Mouse (Mus musculus) left cerebral cortex, adult 8-10 months (tissue): ENCODE measurements around the gene Nhlrc1. TPM values are rescaled to one million over a fixed set of nuclear protein-coding genes. Genes with fewer than 3 reads are reported as not detected.
A peak's percentile ranks its signal among the peaks of the same experiment; 100 is the strongest.

Experiments
- DNase-seq, 2 experiments: peaks; one replicate each; pipeline ENCODE4 v3.0.0; 2022; ENCODE audit warnings: low spot score in 2 of 2
- total RNA-seq, 4 experiments: library from RNA; stranded (reverse); gene quantifications; 2 replicates each; pipeline ENCODE4 v1.2.4; 2022

Nhlrc1 gene
- total RNA-seq, result 10 to 100 TPM; 15.9 to 17.9 (median 17.3) TPM

GRCm38 (mm10) chr13:47014334-47015194 is at the start of gene Nhlrc1:
Gene Nhlrc1, minus strand, starts transcription at chr13:47014850.
- peak; percentile 72 to 76 for DNase-seq

GRCm38 (mm10) chr13:47063985-47064760 is 49.5 kb upstream of the Nhlrc1 start:
- DNase-seq, result no peak

GRCm38 (mm10) chr13:47062756-47063155 is 48.1 kb upstream of the Nhlrc1 start:
- no peak for DNase-seq

- DNase-seq, result no peak
These were observed 42.1 kb upstream of the Nhlrc1 start for GRCm38 (mm10) chr13:47056781-47057180.

GRCm38 (mm10) chr13:47056126-47056525 is 41.5 kb upstream of the Nhlrc1 start:
- peak in 1 of 2 experiments; percentile 82 for DNase-seq

- DNase-seq, result no peak
These were observed 39.3 kb upstream of the Nhlrc1 start for GRCm38 (mm10) chr13:47053971-47054370.

- no peak for DNase-seq
These were observed 35.4 kb upstream of the Nhlrc1 start for GRCm38 (mm10) chr13:47050009-47050408.

GRCm38 (mm10) chr13:47047996-47048395 is 33.3 kb upstream of the Nhlrc1 start:
- DNase-seq, result no peak

- peak in 1 of 2 experiments; percentile 13 for DNase-seq
These were observed 29.9 kb upstream of the Nhlrc1 start, which contains the start of gene Tpmt for GRCm38 (mm10) chr13:47044617-47044947. Gene Tpmt, minus strand, starts transcription at chr13:47044737.

GRCm38 (mm10) chr13:47043833-47044616 is 29.4 kb upstream of the Nhlrc1 start:
- DNase-seq, result no peak

- DNase-seq, result peak; percentile 91 to 97
These were observed 28.5 kb upstream of the Nhlrc1 start, which contains the start of gene Kdm1b for GRCm38 (mm10) chr13:47043030-47043680. Gene Kdm1b, plus strand, starts transcription at chr13:47043499.

GRCm38 (mm10) chr13:47042024-47042633 is 27.5 kb upstream of the Nhlrc1 start:
- no peak for DNase-seq

- DNase-seq, result no peak
These were observed 25.4 kb upstream of the Nhlrc1 start for GRCm38 (mm10) chr13:47040061-47040460.

GRCm38 (mm10) chr13:47037946-47038345 is 23.3 kb upstream of the Nhlrc1 start:
- no peak for DNase-seq

GRCm38 (mm10) chr13:47033602-47034001 is 19.0 kb upstream of the Nhlrc1 start:
- no peak for DNase-seq

GRCm38 (mm10) chr13:47030376-47031107 is 15.9 kb upstream of the Nhlrc1 start:
- no peak for DNase-seq

GRCm38 (mm10) chr13:47020798-47021197 is 6.1 kb upstream of the Nhlrc1 start:
- DNase-seq, result no peak

GRCm38 (mm10) chr13:47019774-47020173 is 5.1 kb upstream of the Nhlrc1 start:
- no peak for DNase-seq

GRCm38 (mm10) chr13:47017259-47017658 is 2.6 kb upstream of the Nhlrc1 start:
- DNase-seq, result peak; percentile 13 to 42

- no peak for DNase-seq
These were observed 498 bp upstream of the Nhlrc1 start for GRCm38 (mm10) chr13:47015195-47015501.
